Mouse (Mus musculus) kidney, postnatal 4 days (tissue): ENCODE results near the gene Plekhg6.

ENCODE experiments used
- DNase-seq, 2 experiments: peaks; one replicate each; pipeline ENCODE4 v3.0.0; 2021; ENCODE audit warnings: mixed read lengths in 2 of 2

Gene Plekhg6

DNA sequence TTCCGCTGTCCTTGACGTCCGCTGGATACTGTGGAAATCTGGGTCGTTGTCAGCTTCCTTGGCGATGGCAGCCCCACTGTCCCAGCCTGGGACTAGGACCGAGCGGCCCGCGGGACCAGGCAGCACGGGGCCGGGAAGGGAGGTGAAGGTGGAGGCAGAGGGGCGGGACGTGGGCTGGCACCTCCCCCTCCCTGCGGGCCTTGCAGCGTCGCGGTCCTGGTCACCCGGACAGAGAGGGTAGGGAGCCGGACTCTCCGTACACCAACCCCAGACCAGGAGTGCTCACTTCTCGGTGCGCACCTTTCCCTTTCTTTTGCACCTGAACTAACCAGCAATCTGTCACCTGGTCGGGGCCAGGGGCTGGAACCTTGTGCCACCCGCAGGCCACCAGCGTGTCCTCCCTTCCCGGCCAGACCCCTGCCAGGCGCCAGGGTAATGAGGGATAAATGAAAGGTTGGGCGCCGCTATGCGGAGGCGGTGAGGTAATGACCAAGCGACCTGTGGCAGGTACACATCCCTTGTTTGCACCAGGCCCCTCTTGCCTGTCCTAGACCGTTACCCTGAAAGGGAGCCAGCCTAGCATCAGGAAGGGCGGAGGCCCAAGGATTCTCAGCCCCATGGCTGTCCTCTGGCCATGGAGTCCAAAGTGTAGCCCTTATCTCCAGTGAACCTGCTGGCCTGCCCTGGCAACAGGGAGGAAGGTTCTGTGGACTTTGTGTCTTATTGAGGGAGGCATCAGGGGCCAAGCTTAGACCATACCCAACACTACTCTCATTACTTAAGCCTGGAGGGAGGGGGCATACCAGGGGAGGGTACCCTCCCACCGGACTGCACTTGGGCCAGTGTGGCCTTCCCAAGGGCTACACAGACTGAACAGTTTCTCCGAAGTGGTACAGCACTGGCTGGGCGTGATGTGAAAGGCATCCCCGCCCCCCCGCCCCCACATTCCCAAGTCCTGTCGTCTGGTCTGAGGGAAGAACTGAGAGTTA, at the start of gene Plekhg6:
Gene Plekhg6, minus strand, starts transcription at position 422 of the 989 bp plus-strand sequence.
- DNase-seq, result peak; percentile 66 to 79

DNA sequence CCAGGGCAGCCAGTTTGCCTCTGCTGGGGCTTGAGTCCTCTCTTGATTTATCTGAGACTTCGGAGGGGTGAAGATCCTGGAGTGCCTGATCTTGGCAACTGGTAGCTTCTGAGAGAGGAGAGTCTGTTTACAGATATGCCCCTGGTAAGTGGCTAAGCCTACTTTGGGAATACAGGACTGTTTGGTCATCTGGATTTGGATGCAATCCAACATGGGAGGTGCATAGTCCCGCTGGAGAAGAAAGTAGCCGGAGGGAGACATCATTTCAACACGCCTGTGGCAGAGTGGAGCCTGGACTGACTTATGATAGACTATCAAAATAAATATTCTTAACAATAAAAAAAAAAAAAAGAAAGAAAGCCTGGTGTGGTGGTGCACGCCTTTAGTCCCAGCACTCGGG, 49.1 kb upstream of the Plekhg6 start:
- no peak for DNase-seq

DNA sequence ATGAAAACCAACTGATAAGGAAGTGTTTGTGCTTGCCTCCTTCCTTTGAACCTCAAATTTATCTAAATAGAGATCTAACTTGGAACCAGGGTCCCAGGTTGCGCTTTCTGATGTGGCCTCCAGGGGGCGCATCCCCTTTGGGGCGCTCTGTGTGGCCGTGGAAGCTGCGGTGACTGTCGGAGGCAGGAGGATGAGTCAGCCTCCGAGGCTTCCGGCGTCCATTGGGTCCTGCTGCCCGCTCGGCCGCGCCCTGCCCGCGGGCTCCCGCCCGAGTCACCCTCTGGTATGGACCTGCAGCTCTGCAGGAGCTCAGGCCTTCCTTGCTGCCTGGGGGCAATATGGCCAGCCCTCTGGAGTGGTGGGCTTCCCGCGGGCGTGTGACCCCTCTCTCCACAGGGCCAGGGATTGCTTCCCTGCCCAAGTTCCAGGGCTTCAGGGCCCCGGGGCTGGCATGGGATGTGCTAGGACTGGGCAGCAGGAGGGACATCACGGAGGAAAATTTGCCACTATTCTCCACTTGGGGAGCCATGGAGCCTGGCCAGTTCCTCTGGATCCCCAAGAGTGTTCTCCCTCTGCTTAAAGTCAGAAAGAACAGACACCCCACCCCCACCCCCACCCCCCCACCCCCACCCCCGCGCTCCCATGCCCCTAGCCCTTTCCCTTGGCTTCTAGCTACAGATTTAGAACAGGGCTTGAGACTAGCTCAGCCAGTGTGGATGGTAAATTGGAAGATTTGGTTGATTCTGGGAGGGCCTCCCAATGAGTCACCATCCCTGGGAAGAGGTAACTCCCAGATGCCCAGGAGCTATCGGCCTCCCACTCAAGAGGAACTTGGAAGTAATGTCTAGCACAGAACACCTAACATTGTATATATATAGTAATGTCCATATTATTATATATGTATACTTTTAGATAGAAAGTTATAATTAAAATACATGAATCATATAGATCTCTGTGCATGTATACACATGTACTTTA, 46.1 kb upstream of the Plekhg6 start:
- DNase-seq, result peak; percentile 89 to 92

DNA sequence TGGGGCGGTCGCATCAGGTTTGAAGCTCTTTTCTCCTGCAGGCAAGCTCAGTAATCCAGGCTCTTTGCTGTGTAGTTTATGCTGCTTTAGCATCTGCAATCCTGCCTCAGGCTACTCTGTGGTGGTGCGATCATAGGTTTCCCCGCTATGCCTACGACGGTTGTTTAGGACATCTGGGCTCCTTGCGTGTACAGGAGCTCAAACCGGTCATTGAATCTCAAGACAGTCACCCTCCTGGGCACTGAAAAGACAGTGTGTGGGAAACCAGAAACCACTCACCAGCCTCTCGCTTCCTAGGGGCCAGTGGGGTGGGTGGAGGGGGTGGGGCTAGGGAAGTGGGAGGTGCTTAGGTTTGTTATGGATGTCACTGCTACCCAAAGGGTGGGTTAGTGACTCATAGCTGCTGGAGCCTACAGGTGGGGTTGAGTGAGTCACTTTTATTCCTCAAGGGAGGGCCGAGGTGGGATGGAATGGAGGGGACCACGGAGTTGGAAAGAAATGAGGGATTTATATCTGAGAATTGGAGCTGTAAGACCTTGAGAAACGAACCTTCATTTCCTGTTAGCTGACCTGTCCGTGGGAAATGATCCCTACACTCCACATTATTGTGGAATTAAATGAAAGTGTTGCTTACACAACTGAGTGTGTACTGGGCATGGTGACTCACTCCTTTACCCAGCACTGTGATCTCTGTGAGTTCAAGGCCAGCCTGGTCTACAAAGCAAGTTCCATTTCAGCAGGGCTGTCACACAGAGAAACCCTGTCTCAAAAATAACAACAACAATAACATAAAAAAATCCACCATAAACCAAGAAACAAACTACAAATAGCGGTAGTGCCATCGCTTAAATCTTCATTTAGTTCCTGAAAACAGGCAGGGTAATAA, 44.9 kb upstream of the Plekhg6 start:
- DNase-seq, result no peak

DNA sequence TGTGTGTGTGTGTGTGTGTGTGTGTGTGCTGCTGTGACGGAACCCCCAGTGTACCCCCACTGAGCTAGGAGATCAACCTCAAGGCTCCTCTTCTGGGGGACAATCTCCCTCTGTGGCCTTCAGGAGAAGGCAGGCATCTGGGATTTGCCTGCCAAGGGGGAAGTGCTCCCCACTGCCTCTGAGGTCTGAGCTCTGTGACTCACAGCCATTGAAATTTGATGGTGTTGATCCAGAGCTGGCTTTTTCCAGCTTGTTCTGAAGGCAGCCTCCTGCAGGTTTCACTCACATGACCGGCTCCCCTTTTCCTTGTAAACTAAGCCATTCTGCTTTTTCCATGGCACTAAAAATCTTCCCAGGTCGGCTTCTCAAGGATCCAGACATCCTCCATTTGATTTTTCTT, 43.6 kb upstream of the Plekhg6 start:
- no peak for DNase-seq

DNA sequence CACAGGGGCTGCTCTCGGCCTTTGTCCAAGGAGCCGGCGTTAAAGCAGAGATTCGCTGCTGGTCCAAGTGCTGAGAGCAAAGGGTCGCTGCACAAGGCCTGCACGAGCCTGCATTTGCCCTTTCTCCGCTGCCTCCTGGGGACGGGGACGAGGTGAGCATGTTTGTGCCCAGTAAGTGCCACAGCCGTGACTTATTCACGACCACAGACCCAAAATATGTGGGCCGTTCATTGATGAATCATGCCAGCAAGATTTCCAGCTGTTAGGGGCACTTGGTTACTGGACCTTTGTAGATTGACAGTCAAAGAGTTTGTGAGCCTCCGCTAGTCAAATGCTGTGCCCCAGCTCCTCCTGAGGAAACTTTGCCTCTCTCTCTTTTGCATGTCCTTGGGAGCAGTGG, 42.9 kb upstream of the Plekhg6 start:
- no peak for DNase-seq

DNA sequence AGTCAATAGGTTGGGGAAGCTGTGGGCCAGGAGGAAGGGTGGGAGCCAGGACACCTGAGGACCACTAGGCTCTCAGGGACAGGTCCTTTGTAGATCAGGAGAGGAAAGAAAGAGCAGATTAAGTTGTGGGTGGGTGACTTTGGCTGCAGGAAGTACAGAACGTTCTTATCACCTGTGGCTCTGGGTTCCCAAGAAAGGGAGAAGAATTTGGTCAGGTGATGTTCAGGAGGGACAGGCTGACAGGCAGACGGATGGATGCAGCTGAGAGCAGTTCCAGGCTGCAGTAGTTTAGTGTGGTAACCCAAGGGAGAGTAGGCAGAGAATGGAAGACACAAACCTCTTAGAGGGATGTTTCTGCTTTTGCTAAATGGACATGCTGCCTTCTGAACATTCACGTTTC, 42.5 kb upstream of the Plekhg6 start:
- DNase-seq, result no peak

DNA sequence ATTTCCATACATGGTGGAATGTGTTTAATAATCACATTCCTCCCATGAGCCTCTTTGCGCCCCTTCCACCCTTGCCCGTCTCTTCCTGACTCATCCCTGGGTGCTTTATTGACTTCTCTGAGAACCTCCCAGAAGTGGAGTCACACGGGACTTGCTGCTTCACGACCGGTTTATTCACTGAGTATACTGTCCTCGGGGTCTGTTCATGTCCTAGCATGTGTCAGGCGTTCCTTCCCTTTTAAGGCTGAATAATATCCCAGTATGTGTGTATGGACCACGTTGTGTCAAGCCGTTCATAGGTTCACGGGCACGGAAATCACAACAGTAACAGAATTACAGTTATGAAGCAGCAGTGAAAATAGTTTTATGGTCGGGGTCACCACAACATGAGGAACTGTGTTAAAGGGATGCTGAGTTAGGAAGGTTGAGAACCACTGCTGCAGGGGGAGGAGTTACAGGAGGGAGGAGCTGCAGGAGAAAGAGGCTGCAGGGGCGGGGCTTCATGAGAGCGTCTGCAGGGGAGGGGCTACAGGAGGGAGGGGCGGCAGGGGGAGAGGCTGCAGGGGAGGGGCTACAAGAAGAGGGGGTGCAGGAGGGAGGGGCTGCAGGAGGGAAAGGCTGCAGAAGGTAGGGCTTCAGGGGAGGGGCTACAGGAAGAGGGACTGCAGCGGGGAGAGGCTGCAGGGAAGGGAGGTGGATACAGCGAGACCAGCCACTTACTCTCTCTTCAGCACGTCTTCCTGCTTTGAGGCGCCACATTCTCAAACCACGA, 41.6 kb upstream of the Plekhg6 start:
- peak; percentile 78 to 86 for DNase-seq

DNA sequence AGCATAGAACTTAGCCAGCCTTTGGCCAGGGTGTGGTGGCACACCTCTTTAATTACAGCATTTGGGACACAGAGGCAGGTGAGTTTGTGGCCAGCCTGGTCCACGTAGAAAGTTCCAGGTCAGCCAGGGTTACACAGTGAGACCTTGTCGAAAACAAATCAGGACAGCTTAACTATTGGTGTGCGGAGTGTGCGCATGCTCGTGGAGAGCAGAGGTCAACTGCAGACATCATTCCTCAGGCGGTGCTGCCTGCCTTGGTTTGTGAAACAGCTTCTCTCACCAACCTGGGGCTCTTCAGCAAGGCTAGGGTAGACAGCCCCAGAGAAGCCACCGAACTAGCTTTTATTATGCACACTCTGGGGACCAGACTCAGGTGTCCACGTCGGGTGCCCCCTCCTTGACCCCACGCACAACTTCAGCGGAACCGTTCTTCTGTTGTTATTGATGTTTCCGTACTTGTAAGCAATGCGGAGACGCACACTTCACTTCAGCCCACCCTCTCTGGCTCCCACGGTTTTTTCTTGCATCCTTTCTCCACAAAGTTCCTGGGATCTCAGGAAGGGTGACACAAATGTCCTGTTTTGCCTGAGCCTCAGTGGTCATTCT, 40.0 kb upstream of the Plekhg6 start:
- no peak for DNase-seq

DNA sequence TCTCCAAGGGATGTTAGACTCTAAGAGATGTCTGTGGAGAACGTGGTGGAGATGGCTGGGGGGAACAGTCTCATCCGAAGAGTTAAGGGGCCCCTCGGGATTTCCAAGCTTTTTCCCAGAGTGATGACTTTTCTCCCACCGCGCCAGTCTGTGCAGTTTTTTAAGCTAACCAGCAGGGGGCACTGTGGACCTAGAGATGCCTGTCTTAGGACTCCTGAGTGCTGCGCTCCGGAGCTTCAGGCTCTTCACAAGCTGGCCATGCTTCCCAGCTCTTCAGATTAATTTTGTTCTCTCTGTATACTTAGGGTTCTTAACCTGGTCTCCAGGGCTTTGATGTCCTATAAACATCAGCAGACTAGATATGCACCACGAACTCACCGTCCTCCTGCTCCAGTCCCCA, 38.2 kb upstream of the Plekhg6 start:
- DNase-seq, result peak; percentile 82 to 85

DNA sequence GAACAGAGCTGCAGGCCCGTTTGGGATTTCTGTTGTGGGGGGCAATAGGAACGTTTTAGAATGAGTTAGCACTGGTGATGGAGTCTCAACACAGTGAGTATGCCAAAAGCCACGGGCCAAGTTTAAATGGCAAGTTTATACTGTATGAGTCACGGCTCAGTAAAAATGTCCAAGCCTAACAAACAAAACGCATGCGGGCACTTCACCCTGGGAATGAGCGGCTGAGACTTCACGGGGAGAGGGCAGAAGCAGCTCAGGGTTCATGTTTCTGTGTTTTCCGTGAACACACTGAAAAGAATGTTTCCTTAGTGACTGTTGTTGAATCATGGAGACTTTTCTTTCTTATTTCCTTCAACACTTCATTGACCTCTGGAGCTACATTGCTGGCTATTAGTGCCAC, 32.7 kb upstream of the Plekhg6 start:
- no peak for DNase-seq

DNA sequence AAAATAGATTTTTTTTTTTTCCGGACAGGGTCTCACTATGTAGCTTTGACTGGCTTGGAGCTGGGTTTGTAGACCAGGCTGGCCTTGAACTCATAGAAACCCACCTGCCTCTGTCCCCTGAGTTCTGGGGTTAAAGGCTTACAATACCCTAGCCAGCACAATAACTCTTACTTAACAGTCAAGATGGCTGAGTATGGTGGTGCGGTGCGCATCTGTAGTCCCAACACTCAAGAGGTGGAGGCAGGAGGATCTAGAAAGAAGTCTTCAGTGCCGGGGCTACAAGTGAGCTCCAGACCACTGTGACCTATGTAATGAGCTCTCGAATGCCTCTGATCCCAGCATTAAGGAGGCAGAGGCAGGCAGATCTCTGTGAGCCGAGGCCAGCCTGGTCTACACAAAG, 31.1 kb upstream of the Plekhg6 start:
- DNase-seq, result no peak

DNA sequence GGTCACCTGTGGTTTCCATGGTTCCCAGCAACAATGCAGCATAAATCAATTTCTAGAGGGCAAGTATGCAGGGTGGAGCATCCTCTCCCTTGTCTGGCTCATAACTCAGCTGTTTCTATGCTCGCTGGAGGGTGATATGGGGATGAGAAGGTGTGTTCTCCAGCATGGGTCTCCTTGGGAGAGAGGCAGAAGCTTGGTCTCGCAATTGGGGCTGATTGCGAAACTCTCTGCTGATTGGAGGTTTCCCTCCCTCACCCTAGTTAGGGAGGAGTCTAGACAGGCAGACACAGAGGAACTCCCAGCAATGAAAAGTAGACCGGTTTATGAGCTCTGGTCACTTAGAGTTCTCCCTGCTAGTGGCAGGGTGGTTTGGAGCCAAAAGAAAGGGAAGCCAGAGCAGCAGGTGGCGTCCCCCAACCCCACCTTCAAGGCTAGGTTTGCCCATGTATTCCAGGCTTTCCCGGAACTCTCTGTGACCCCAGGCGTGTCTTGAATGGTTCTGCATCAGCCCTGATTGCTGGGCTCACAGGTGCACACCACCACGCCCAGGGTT, 30.5 kb upstream of the Plekhg6 start:
- DNase-seq, result no peak

DNA sequence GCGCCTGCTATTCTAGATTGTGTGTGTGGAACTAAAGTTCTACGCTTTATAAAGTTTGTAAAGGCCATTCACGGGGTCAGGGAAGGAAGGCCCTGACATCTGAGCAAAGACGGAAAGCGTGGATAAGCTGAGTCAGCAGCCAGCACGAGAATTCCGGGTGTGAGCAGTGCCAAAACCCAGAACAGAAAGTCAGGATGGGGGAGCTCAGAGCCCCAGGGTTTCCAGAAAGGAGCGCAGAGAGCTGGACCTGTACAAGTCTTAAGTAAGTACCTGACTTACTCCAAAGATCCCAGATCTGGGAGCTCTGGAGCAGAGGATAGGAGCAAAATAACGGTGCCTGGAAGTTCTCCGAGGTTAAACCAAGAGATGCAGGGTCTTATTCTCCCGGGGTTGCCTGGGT, 30.0 kb upstream of the Plekhg6 start:
- no peak for DNase-seq

DNA sequence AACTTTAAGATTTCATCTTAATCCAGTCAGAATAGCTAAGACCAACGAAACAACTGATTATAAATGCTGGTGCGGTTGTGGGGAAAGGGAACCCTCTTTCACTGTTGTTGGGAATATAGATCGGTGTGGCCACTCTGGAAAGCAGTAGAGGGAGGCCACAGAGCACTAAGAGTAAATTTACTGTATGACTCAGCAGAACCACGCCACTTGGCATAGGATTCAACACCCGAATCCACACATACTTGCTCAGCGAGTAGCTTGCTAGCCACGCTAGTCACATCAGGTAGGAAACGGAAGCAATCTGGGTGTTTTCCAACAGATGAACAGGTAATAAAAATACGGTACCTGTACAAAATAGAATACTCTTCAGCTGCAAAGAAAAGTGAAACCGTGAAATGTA, 27.1 kb upstream of the Plekhg6 start:
- DNase-seq, result no peak

DNA sequence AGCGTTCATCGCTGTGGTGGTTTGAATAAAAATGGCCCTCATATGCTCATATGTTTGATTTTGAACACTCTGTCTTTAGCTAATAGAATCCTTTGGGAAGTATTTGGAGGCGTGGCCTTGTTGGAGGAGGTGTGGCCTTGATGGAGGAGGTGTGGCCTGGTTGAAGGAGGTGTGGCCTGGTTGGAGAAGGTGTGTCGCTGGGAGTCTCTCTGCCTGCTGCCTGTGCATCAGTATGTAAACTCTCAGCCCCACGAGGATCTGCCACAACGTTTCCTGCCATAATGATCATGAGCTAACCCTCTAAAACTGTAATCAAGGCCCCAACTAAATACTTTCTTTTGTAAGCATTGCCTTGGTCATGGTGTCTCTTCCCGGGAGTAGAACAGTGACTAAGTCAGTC, 26.6 kb upstream of the Plekhg6 start:
- no peak for DNase-seq

DNA sequence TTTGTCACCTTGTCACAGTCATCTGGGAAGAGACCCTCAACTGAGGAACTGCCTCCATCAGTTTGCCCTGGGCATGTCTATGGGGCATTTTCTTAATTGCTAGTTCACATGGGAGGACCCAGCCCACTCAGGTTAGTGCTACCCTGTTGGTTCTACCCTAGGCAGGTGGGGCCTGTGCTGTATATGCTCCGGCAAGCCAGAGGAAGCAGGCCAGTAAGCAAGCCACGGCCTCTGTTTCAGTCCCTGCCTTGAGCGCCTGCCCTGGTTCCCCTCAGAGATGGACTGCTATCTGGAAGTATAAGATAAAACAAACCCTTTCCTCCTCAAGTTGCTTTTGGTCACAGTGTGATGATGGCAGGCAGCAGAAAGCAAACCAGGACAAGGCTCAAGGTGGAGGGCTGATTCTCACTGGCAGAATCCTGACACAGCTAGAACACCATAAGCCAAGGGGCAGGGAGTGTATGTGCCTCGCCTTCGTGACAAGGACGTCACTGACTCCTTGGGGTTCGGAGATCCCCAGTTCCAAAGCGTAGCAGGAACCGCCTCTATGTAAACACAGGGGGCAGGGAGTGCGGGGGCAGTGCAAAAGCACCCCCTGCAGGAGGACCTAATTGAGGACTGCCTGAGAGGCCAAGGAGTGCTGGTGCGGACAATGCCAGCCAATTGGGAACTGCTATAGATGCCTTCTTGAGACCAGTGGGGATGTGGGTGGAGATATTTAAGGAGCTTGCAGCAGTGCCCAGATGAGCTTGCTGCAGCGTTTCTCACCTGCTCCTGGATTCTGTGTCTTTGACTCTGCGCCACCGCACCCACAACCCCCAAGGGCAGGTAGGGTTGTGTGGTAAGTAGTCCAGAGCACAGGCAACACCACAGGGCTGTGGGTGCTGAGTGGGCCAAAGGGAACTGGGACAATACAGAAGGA, 25.1 kb upstream of the Plekhg6 start:
- no peak for DNase-seq

DNA sequence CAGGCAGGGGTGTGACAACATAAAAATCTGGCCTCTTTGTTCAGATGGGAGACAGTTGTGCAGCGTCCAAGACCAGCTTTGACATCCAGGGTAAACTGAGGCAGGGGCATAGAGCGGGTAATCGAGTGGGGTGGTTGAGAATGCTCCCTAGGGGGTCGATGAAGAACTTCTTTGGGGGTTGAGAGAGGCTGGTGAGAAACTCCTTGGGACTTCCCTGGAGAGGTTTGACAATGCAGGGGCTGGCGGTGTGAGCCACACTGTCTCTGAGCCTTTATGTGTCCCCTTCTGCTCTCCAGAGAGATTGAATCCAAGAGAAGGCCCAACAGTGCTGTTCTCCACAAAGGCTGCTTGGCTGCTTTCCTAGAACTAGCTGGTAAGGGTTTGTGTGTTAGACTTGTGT, 9.3 kb upstream of the Plekhg6 start:
- no peak for DNase-seq

DNA sequence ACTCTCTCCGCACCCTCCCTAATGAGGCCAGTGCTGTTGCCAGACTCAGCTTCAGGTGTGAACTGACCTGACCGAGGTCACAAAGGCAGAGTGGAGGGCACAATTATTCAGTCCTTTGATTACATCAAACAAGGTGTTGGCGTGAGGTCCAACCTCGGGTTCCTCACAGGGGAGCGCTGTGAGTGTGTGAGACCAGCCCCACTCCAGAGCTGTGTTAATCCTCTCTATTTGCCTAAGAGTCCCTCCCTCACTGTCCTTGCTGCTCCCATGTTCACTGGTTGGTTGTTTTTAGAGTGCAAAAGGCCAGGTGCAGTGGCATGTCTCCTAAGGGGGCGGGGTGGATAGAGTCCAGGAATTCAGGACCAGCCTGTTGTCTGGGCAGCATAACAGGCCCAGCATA, 5.5 kb upstream of the Plekhg6 start:
- DNase-seq, result no peak
